Mouse (Mus musculus): Measurements from ENCODE around the gene Ttll8.

Gene Ttll8

GRCm38 (mm10) chr15:88954368-88955072 lies at the start of gene Ttll8:
Gene Ttll8 (minus strand): TSS chr15:88954418.
- DNase-seq (ENCODE audit: low spot score) = no peak

- no peak for DNase-seq (ENCODE audit: low spot score)
These were observed 47.0 kb upstream of the Ttll8 start for GRCm38 (mm10) chr15:89001245-89001644.

DNA sequence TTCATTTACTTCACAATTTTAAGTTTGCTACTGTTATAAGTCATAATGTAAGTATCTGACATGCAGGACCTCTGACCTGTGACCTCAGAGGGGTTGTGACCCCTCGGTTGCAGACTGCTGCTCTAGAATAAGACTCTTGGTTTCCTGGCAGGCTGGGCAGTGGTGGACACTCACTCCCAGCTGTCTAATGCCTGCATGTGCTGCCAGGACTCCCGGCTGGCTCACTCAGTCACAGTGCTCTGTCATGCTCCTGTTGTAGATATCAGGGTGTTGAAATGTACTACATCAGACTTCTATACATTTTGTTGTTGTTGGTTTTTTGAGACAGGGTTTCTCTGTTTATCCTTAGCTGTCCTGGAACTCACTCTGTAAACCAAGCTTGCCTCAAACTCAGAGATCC lies 46.1 kb upstream of the Ttll8 start:
- DNase-seq (ENCODE audit: low spot score) = no peak

- no peak for DNase-seq (ENCODE audit: low spot score)
These were observed 44.9 kb upstream of the Ttll8 start for GRCm38 (mm10) chr15:88999124-88999523.

- no peak for DNase-seq (ENCODE audit: low spot score)
These were observed 44.4 kb upstream of the Ttll8 start for GRCm38 (mm10) chr15:88998636-88999035.

DNA sequence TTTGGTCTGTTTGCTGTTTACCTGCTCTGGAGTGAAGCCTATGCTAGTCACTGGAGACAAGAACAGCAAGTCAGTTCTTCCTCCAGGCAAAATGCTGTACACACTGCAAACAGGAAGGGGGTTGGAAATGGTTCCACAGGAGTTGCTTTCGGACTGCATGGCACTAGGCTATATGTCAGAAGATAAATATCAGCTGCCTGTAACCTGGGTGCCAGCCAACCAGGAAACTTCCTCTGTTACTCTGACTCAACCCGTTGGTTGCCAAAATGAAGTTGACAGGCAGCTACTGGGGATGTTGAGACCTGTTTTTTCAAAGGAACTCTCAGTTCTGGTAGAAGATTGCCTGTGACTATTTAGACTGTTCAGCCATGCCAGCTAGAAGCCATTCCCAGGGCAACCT lies 35.0 kb upstream of the Ttll8 start:
- no peak for DNase-seq (ENCODE audit: low spot score)

GRCm38 (mm10) chr15:88982534-88983079 lies 28.4 kb upstream of the Ttll8 start, which contains the start of gene Mov10l1:
Gene Mov10l1 (plus strand): TSS chr15:88982909.
- DNase-seq (ENCODE audit: low spot score) = no peak

DNA sequence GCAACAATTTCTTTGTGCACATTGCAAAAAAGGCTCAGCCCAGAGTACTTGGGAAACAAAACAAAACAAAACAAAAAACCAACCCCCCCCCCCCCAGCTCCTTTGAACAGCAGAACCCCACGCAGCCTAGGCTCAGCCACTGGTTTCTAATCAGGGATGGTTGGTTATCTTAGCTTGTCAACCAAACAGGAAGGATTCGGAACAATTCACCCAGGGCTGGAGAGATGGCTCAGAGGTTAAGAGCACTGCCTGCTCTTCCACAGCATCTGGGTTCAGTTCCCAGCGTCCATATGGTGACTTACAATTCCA lies 24.9 kb upstream of the Ttll8 start:
- no peak for DNase-seq (ENCODE audit: low spot score)

GRCm38 (mm10) chr15:88978281-88979137 lies 24.3 kb upstream of the Ttll8 start, which contains the start of gene Mlc1:
Gene Mlc1 (minus strand): TSS chr15:88979007.
- no peak for DNase-seq (ENCODE audit: low spot score)

DNA sequence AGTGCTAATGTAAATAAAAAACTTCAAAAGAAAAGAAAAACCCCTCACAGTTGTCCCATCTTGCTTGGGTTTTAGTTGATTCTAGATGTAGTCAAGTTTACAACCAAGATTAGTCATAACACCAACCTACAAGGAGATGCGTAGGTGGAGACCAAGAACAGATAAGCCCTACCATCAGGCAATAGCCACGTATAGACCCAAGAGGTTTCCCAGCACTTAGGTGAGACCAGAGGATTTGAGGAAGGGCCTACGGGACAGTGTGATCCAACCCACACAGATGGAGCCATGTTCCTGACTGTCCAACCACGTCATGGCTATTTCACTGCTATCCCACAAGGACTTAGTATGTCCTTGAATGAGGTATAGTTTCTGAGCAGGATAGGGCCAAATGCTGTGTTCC lies 18.1 kb upstream of the Ttll8 start:
- no peak for DNase-seq (ENCODE audit: low spot score)

- DNase-seq (ENCODE audit: low spot score) = no peak
These were observed 9.9 kb upstream of the Ttll8 start for GRCm38 (mm10) chr15:88964070-88964578.

GRCm38 (mm10) chr15:88957522-88957921 lies 3.3 kb upstream of the Ttll8 start:
- no peak for DNase-seq (ENCODE audit: low spot score)

- no peak for DNase-seq (ENCODE audit: low spot score)
These were observed 1.1 kb upstream of the Ttll8 start for GRCm38 (mm10) chr15:88955342-88955741.

GRCm38 (mm10) chr15:88951246-88951645 lies 3.0 kb downstream of the Ttll8 start:
- DNase-seq (ENCODE audit: low spot score) = no peak

DNA sequence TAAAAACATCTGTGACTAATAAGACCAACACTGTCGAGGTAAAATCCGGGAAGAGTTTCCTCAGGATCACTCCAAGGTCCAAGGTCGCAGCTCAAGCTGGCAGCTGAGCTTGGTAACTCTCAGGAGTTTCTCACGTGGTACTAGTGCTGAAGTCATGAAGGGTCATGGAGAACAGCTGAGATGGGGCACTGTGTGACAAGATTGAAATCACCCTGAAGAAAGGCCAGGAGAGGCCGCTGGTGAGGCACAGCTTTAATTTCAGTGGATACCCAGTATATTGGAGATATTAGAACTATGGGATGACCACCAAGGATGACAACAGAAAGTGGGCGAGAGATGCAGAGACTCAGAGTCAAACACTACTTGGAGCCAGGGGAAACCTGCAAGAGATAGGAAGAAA lies 7.4 kb downstream of the Ttll8 start:
- DNase-seq (ENCODE audit: low spot score) = no peak

DNA sequence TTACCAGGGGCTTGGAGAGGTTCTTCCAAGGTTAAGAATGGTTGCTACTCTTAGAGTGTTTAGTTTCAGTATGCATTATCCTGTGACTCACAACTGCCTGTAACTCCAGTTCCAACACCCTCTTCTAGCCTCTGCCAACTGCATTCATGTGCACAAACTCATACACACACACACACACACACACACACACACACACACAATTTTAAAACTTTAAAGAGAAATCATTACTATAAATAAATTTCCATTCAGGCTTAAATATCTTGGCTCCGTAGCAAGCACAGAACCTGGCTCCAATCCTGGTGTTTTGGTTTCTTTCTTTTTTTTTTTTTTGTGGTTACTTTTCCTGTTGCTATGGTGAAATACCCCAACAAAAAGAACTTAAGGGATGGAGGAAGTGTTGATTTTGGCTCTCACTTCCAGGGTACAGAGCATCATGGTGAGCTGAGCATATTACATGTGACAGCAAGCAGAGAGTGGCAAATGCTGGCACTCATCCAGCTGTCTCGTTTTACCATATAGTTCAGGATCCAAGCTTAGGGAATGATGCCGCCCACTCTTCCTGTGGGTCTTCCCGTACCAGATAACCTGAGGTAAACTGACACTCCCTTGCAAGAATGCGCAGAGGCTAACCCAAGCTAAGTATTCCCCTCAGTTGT lies 10.2 kb downstream of the Ttll8 start:
- no peak for DNase-seq (ENCODE audit: low spot score)

DNA sequence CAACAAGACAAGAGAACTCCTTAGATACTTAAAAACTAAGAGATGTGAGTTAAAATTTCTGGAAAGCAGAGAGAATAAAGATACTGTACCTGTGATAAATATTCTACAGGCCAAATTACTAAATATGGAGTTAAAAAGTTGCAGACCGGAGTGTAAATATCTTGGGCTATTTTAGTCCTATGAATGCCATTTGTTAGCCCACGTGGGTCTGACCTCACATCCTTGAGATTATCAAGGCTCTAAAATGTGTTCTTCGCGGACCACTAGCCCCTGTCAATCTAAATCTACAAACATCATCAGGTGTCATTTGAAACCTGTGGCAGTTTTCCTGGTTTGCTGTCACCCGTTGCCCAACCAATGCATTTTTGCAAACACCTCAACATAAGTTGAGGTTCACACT lies 11.4 kb downstream of the Ttll8 start:
- no peak for DNase-seq (ENCODE audit: low spot score)

GRCm38 (mm10) chr15:88937291-88937650 lies 16.9 kb downstream of the Ttll8 start:
- no peak for DNase-seq (ENCODE audit: low spot score)

- no peak for DNase-seq (ENCODE audit: low spot score)
These were observed 17.5 kb downstream of the Ttll8 start for GRCm38 (mm10) chr15:88936619-88937290.

DNA sequence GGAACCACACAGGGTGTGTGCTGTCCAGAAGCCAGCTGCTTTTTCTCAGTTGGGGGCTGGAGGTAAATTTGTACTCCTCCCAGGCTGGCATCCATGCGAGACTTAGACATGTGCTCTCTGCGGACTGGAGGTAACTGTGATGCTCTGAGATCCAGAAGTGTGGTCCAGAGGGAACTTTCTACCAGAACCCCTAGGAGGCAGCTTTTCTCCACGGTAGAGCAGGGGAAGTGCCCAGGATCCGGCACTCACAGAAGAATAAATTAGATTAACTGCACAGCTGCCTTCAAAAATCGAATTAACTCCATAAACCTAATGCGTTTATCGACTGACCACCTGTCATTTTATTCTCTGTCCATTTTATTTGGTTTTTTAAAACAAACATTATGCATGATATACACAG lies 20.1 kb downstream of the Ttll8 start:
- DNase-seq (ENCODE audit: low spot score) = no peak

GRCm38 (mm10) chr15:88932667-88933066 lies 21.6 kb downstream of the Ttll8 start:
- DNase-seq (ENCODE audit: low spot score) = no peak

DNA sequence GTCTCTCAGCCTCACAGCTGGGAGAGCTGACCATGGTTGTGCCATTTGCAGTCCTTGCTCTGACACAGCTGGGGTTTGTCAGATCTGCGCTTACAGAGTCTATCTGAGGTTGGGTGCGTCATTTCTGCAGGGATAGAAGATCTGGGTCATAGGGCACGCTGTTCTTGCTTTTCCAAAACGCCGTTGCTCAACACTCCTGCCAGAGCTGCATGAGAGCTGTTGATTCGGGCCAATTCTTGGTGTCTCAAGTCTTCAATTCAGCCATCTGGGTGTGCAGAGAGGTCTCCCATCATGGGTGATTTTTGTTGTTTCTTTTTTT lies 32.3 kb downstream of the Ttll8 start:
- no peak for DNase-seq (ENCODE audit: low spot score)

Data from yolk sac, embryonic 10.5 days (tissue).